Mouse (Mus musculus) liver, embryonic 11.5 days (tissue): Measurements from ENCODE around the gene Lgsn. TPM values are rescaled to one million over a fixed set of nuclear protein-coding genes. Genes with fewer than 3 reads are reported as not detected.

ENCODE experiments used
- ATAC-seq: fragments of 200-750 bp; cut with Nextera tagmentation; replicated peaks from 2 replicates; pipeline ENCODE4 v1.8.0; 2017; ENCODE audit warnings: moderate number of reproducible peaks, mild to moderate bottlenecking, moderate TSS enrichment, moderate library complexity; ENCODE audit not compliant: low FRiP score
- DNase-seq: peaks from one replicate; pipeline ENCODE4 v3.0.0-alpha.2; 2017; ENCODE audit warnings: low spot score
- H3K27ac ChIP-seq: fragments of 300-500 bp; sonication (generic); 2 replicates; pipeline ENCODE4 v1.5.1; 2014; ENCODE audit warnings: mild to moderate bottlenecking, low read depth, low read length, control low read depth
- H3K27me3 ChIP-seq: fragments of 300-500 bp; sonication (generic); replicated peaks from 2 replicates; pipeline ENCODE4 v1.6.1; 2014; ENCODE audit warnings: low read length, mixed read lengths; ENCODE audit not compliant: control insufficient read depth, insufficient read depth
- H3K36me3 ChIP-seq: fragments of 300-500 bp; sonication (generic); 2 replicates; pipeline ENCODE4 v1.6.1; 2014; ENCODE audit warnings: mild to moderate bottlenecking, low read length, moderate library complexity, mixed read lengths; ENCODE audit not compliant: control insufficient read depth, insufficient read depth
- H3K4me1 ChIP-seq: fragments of 300-500 bp; sonication (generic); replicated peaks from 2 replicates; pipeline ENCODE4 v1.6.1; 2014; ENCODE audit warnings: low read length, mixed read lengths; ENCODE audit not compliant: control insufficient read depth, insufficient read depth
- H3K4me2 ChIP-seq: fragments of 300-500 bp; sonication (generic); 2 replicates; pipeline ENCODE4 v1.6.1; 2014; ENCODE audit warnings: mild to moderate bottlenecking, control low read depth, moderate library complexity
- H3K4me3 ChIP-seq: fragments of 300-500 bp; sonication (generic); 2 replicates; pipeline ENCODE4 v1.5.1; 2014; ENCODE audit warnings: low read depth, low read length, control low read depth
- H3K9ac ChIP-seq: fragments of 300-500 bp; sonication (generic); 2 replicates; pipeline ENCODE4 v1.6.1; 2014; ENCODE audit warnings: low read depth, low read length, control low read depth
- H3K9me3 ChIP-seq: fragments of 300-500 bp; sonication (generic); 2 replicates; pipeline ENCODE4 v1.6.1; 2016; ENCODE audit warnings: low read length, inconsistent platforms, mixed read lengths; ENCODE audit not compliant: control insufficient read depth
- WGBS: fragments of 180-500 bp; shearing (Covaris S2); extraction: QIAGEN DNeasy Blood & Tissue Kit; methylation state at CpG from one replicate; pipeline ENCODE4 v1.1.7; 2014; 5-methylcytosine and 5-hydroxymethylcytosine counted together
- polyA plus RNA-seq: library from polyadenylated mRNA; unstranded; fragments of >200 nt; fragmentation: Nextera tagmentation; extraction: Ambion mirVana; gene quantifications from 2 replicates; pipeline ENCODE4 v1.2.1, GENCODE M21; 2014

The Lgsn gene
- polyA plus RNA-seq, 1 experiment from 2014 or later, result not detected

GRCm38 (mm10) chr1:31156185-31156584, 20.0 kb upstream of the Lgsn start:
- H3K4me3 ChIP-seq, result no peak overlapping the region
- H3K9me3 ChIP-seq, result no peaks in the 10 kb centered on the region
- no peak overlapping the region for H3K9ac ChIP-seq
- 71% methylated on average over 2 of the region's 2 CpGs for WGBS
- ATAC-seq (no peak), DNase-seq (no peak)
- H3K27ac ChIP-seq, result no peak overlapping the region
- no peaks in the 10 kb centered on the region for H3K27me3 ChIP-seq
- H3K4me2 ChIP-seq, result no peak overlapping the region
- H3K4me1 ChIP-seq, result no peaks in the 10 kb centered on the region
- no peaks in the 10 kb centered on the region for H3K36me3 ChIP-seq

GRCm38 (mm10) chr1:31156884-31157283, 19.3 kb upstream of the Lgsn start:
- Histone ChIP-seq H3K4me2 (no peak overlapping the region), H3K27ac (no peak overlapping the region), H3K4me1 (no peaks in the 10 kb centered on the region), H3K4me3 (no peak overlapping the region), H3K36me3 (no peaks in the 10 kb centered on the region), H3K9me3 (no peaks in the 10 kb centered on the region), H3K27me3 (no peaks in the 10 kb centered on the region), H3K9ac (no peak overlapping the region)
- WGBS, result 72% methylated on average over 2 of the region's 2 CpGs
- no peak for DNase-seq
- ATAC-seq, result no peak

DNA sequence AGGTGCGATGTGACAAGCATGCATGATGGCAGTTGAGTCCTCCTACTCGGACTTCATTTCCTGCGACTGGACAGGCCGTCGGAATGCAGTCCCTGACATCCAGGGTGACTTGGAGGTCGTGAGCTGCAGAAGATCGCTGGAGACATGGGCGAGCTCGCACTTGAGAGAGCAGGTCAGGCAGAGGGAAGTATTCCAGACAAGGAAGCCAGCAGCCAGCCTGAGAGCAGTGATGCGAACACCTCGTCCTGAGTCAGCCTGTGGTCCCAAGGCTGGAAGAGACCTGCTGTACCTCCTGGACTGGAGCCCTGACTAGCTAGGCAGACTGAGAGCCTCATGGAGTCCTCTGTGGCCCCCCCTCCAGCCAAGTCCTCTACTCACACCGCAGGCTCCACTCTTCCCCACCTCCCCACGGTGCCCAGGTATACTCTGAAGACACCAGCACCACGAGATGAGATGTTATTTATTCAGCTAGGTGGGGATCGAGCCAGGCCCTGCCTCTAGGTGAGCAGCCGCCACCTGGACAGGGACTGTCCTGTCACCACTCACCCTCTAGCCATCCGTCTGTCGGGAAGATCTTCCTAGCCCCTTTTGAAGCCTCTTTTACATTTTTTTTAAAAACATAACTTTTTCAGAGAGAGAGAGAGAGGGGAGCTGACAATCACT, 11.5 kb upstream of the Lgsn start:
- 71% methylated on average over 18 of the region's 18 CpGs for WGBS
- Histone ChIP-seq H3K9ac (no peak overlapping the region), H3K27ac (no peak overlapping the region), H3K4me3 (no peak overlapping the region), H3K4me2 (no peak overlapping the region), H3K4me1 (no peaks in the 10 kb centered on the region), H3K9me3 (no peaks in the 10 kb centered on the region), H3K27me3 (no peaks in the 10 kb centered on the region), H3K36me3 (no peaks in the 10 kb centered on the region)
- DNase-seq, result no peak
- no peak for ATAC-seq

GRCm38 (mm10) chr1:31165326-31166121, 10.7 kb upstream of the Lgsn start:
- H3K4me2 ChIP-seq, result no peak overlapping the region
- no peaks in the 10 kb centered on the region for H3K27me3 ChIP-seq
- ATAC-seq (no peak), DNase-seq (no peak)
- no peak overlapping the region for H3K27ac ChIP-seq
- no peaks in the 10 kb centered on the region for H3K9me3 ChIP-seq
- H3K4me3 ChIP-seq, result no peak overlapping the region
- no peaks in the 10 kb centered on the region for H3K36me3 ChIP-seq
- H3K9ac ChIP-seq, result no peak overlapping the region
- no peaks in the 10 kb centered on the region for H3K4me1 ChIP-seq
- 83% methylated on average over 7 of the region's 7 CpGs for WGBS

DNA sequence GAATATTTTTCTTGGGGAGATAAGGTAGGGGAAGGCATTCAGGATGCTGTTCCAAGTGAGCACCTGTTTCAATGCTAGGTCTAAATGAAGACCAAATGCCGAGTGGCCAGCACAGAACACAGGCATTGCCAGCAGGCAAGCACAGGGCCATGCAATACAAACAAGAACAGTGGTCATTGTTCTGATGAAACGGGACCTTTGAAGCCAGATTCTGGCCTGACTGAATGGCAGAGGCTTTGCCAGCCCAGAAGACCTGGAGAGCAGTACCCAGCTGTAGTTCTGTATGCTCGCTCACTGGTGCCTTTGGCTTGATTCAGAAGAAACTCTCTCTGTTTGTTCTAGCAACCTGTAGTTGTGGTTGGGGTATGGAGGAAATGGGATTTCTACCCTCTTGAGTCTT, 800 bp upstream of the Lgsn start:
- H3K36me3 ChIP-seq, result no peaks in the 10 kb centered on the region
- H3K9ac ChIP-seq, result no peak overlapping the region
- no peak overlapping the region for H3K4me2 ChIP-seq
- no peaks in the 10 kb centered on the region for H3K4me1 ChIP-seq
- no peak overlapping the region for H3K4me3 ChIP-seq
- no peak for DNase-seq
- no peaks in the 10 kb centered on the region for H3K9me3 ChIP-seq
- no peak for ATAC-seq
- no peak overlapping the region for H3K27ac ChIP-seq
- WGBS, result 66% methylated on average over 3 of the region's 3 CpGs
- no peaks in the 10 kb centered on the region for H3K27me3 ChIP-seq

DNA sequence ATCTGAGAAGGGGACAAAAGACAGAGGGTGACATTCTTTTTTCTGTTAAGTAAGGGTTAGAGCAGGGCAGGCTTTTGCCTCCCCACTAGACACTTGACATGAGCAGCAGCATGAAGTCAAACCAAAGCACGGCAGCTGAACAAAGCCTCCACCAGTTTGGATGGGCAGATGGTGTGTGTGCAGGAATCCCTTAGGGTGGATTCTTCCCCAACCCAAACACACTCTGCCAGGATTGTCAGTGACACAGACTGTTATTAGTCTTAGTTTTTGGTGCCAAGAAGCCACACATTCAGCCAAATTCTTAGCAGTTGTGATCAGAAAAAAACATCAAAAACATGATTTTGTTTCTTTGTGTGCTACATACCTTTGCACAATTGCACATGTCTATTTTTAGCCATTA, 2.1 kb downstream of the Lgsn start:
- Histone ChIP-seq H3K4me2 (no peak overlapping the region), H3K4me3 (no peak overlapping the region), H3K36me3 (no peaks in the 10 kb centered on the region), H3K4me1 (no peaks in the 10 kb centered on the region), H3K9me3 (no peaks in the 10 kb centered on the region), H3K27me3 (no peaks in the 10 kb centered on the region), H3K27ac (no peak overlapping the region), H3K9ac (no peak overlapping the region)
- WGBS, result 67% methylated on average over 1 of the region's 1 CpGs
- ATAC-seq (no peak), DNase-seq (no peak)

DNA sequence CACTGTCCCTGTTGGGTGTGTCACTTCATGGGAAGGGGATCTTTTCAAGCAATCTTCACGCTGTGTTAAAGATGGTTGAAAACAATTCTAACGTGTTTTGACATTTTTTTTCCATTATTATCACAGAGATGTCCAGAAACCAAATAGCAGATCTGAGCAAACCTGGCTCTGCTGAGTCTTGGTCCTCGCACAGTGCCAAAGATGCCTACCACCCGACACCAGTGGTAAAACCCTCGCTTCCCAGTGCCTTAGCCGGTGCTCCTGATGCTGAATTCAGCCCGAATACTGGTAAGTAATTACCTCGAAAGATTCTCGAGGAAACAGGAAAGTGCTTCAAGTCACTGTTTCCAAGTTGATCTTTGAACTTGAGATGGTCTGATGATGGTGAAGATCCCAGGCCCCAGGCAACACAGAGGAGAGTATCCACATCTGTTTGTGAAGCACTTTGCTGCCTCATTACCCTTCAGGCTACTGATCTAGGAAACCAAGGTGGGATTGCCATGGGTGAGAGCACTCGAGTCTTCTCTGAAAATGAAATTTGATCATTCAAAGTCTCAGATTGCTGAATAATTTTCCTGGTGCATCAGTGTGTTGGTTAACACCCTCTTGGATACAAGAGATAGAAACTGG, 14.2 kb downstream of the Lgsn start:
- no peak overlapping the region for H3K4me3 ChIP-seq
- DNase-seq, result no peak
- no peak overlapping the region for H3K9ac ChIP-seq
- no peaks in the 10 kb centered on the region for H3K9me3 ChIP-seq
- no peak for ATAC-seq
- H3K36me3 ChIP-seq, result no peaks in the 10 kb centered on the region
- H3K4me1 ChIP-seq, result no peaks in the 10 kb centered on the region
- 73% methylated on average over 10 of the region's 10 CpGs for WGBS
- H3K4me2 ChIP-seq, result no peak overlapping the region
- no peaks in the 10 kb centered on the region for H3K27me3 ChIP-seq
- no peak overlapping the region for H3K27ac ChIP-seq

DNA sequence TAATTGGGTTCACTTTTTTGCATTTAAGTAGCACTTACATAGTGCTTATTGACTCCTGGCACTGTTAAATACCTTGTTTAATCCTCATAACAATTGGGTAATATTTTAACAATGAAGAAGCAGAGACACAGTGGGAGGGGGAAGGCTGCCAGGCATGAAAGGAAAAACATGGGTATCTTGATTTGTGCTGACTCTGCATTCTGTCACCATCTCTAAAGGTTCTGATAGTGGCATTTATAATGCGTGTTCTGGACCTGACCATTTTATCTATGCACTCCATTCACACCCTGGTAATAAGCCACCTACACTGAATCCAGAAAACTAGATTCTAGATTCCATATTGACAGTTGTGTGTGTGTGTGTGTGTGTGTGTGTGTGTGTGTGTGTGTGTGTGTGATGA, 19.4 kb downstream of the Lgsn start:
- H3K4me3 ChIP-seq, result no peak overlapping the region
- H3K9me3 ChIP-seq, result no peaks in the 10 kb centered on the region
- no peak overlapping the region for H3K4me2 ChIP-seq
- no peaks in the 10 kb centered on the region for H3K4me1 ChIP-seq
- no peak for ATAC-seq
- H3K9ac ChIP-seq, result no peak overlapping the region
- H3K27me3 ChIP-seq, result no peaks in the 10 kb centered on the region
- H3K27ac ChIP-seq, result no peak overlapping the region
- H3K36me3 ChIP-seq, result no peaks in the 10 kb centered on the region
- WGBS, result 75% methylated on average over 1 of the region's 1 CpGs
- no peak for DNase-seq
